Mouse (Mus musculus) forebrain, embryonic 11.5 days (tissue): ENCODE data around the gene Resp18. TPM values are rescaled to one million over a fixed set of nuclear protein-coding genes. Genes with fewer than 3 reads are reported as not detected.

Source experiments
- ATAC-seq: fragments of 200-750 bp; cut with Nextera tagmentation; replicated peaks from 2 replicates; pipeline ENCODE4 v1.8.0; 2017; ENCODE audit warnings: moderate TSS enrichment; ENCODE audit not compliant: low FRiP score
- DNase-seq: peaks from one replicate; pipeline ENCODE4 v3.0.0-alpha.2; 2017; ENCODE audit warnings: low spot score
- H3K27ac ChIP-seq: fragments of 300-500 bp; sonication (generic); 2 replicates; pipeline ENCODE4 v1.5.1; 2014; ENCODE audit warnings: low read depth, low read length
- H3K27me3 ChIP-seq: fragments of 300-500 bp; sonication (generic); 2 replicates; pipeline ENCODE4 v1.6.1; 2014; ENCODE audit warnings: mild to moderate bottlenecking, low read length, mixed read lengths; ENCODE audit not compliant: control insufficient read depth, insufficient read depth
- H3K36me3 ChIP-seq: fragments of 300-500 bp; sonication (generic); 2 replicates; pipeline ENCODE4 v1.6.1; 2014; ENCODE audit warnings: mild to moderate bottlenecking, low read length, moderate library complexity, mixed read lengths; ENCODE audit not compliant: control insufficient read depth, insufficient read depth
- H3K4me1 ChIP-seq: fragments of 300-500 bp; sonication (generic); replicated peaks from 2 replicates; pipeline ENCODE4 v1.6.1; 2014; ENCODE audit warnings: low read length, mixed read lengths; ENCODE audit not compliant: control insufficient read depth, insufficient read depth
- H3K4me2 ChIP-seq: fragments of 300-500 bp; sonication (generic); 2 replicates; pipeline ENCODE4 v1.6.1; 2014; ENCODE audit warnings: low read depth, mild to moderate bottlenecking, low read length, moderate library complexity, mixed read lengths; ENCODE audit not compliant: severe bottlenecking
- H3K4me3 ChIP-seq: fragments of 300-500 bp; sonication (generic); 2 replicates; pipeline ENCODE4 v1.5.1; 2014; ENCODE audit warnings: low read depth, low read length
- H3K9ac ChIP-seq: fragments of 300-500 bp; sonication (generic); 2 replicates; pipeline ENCODE4 v1.6.1; 2014; ENCODE audit warnings: low read length
- H3K9me3 ChIP-seq: fragments of 300-500 bp; sonication (generic); 2 replicates; pipeline ENCODE4 v1.6.1; 2016; ENCODE audit warnings: low read length, mixed read lengths; ENCODE audit not compliant: control insufficient read depth
- WGBS: fragments of 180-500 bp; shearing (Covaris S2); extraction: QIAGEN DNeasy Blood & Tissue Kit; methylation state at CpG from one replicate; pipeline ENCODE4 v1.1.7; 2014; 5-methylcytosine and 5-hydroxymethylcytosine counted together
- polyA plus RNA-seq: library from polyadenylated mRNA; unstranded; fragments of >200 nt; fragmentation: Nextera tagmentation; extraction: Ambion mirVana; gene quantifications from 2 replicates; pipeline ENCODE4 v1.2.1, GENCODE M21; 2014

The Resp18 gene
- polyA plus RNA-seq, 1 experiment from 2014 or later = 15.8 TPM

DNA sequence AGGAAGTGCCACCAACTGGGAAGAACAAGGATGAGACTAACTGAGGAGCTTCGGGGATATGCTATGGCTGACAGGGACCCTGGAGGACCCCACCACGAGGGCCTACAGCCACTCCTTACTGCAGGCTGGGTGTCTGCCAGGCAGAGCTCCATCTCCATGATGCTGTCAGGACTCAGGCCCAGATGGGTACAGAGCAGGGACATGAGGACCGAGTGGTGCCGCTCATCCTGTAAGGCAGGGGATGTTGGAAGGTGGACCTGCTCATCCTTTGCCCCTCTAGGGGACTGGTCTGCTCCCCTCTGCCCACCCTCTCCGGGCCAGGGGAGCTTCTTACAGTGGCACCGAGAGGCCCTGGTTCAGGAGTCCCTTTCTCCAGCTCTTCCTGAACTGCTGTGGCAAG is 36.8 kb upstream of the Resp18 start:
- Histone ChIP-seq H3K4me2 (no peak overlapping the region), H3K27me3 (no peaks in the 10 kb centered on the region), H3K36me3 (peaks cover 6% of the 10 kb centered on the region; the same call in 1 of the 2 replicates), H3K9ac (no peak overlapping the region), H3K9me3 (no peaks in the 10 kb centered on the region), H3K27ac (no peak overlapping the region), H3K4me1 (no peaks in the 10 kb centered on the region; the same call in 1 of the 2 replicates), H3K4me3 (no peak overlapping the region)
- WGBS = 88% methylated on average over 6 of the region's 6 CpGs
- ATAC-seq = no peak
- no peak for DNase-seq

DNA sequence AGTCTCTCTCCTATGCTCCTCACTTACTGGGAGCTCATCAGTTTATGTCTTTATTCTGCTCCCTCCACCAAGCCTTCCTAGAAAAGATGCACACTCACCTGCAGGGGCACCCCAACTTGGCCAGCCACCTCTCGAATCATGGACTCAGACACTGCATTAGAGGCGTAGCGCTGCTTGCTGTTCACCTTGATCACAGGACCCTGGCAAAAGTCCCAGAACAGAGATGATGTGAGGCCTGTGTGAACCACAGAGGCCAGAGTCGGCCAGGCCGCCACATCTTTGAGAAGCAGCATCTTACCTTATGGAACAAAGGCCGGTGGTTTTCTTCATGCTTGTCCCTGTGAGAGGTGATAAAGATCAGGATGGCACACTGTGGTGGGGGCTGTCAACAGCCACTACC is 33.5 kb upstream of the Resp18 start:
- no peak for DNase-seq
- H3K4me3 ChIP-seq = no peak overlapping the region
- no peak overlapping the region for H3K4me2 ChIP-seq
- H3K27me3 ChIP-seq = no peaks in the 10 kb centered on the region
- peaks cover 6% of the 10 kb centered on the region; the same call in 1 of the 2 replicates for H3K36me3 ChIP-seq
- WGBS = 93% methylated on average over 6 of the region's 6 CpGs
- H3K9ac ChIP-seq = no peak overlapping the region
- no peak overlapping the region for H3K27ac ChIP-seq
- no peak for ATAC-seq
- H3K9me3 ChIP-seq = no peaks in the 10 kb centered on the region
- no peaks in the 10 kb centered on the region; the same call in 1 of the 2 replicates for H3K4me1 ChIP-seq

GRCm38 (mm10) chr1:75304662-75305061 is 26.4 kb upstream of the Resp18 start:
- Histone ChIP-seq H3K27ac (no peak overlapping the region), H3K36me3 (no peaks in the 10 kb centered on the region), H3K9me3 (no peaks in the 10 kb centered on the region), H3K4me1 (no peaks in the 10 kb centered on the region), H3K4me2 (no peak overlapping the region), H3K27me3 (no peaks in the 10 kb centered on the region), H3K9ac (no peak overlapping the region), H3K4me3 (no peak overlapping the region)
- 78% methylated on average over 2 of the region's 2 CpGs for WGBS
- ATAC-seq (no peak), DNase-seq (no peak)

DNA sequence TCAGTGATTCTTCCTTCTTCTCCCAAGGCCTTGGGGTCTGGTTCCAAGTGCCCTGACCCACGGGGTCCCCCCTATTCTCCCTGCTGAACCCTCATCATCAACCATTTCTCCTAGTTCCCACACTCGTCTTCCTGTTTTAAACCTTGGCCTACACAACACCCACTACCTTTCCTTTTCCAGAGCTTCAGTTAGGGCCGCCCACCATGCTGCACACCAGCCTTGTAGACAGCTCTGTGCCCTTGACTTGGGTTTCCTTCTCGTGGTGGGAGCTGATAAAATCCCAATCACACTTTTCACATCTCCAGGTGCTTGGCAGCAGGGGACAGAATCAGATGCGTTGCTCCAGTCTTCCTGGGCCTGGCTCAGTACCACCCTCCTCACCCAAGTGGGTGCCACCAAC is 16.1 kb upstream of the Resp18 start:
- H3K9ac ChIP-seq = no peak overlapping the region
- no peak overlapping the region for H3K4me3 ChIP-seq
- WGBS = 72% methylated on average over 5 of the region's 5 CpGs

DNA sequence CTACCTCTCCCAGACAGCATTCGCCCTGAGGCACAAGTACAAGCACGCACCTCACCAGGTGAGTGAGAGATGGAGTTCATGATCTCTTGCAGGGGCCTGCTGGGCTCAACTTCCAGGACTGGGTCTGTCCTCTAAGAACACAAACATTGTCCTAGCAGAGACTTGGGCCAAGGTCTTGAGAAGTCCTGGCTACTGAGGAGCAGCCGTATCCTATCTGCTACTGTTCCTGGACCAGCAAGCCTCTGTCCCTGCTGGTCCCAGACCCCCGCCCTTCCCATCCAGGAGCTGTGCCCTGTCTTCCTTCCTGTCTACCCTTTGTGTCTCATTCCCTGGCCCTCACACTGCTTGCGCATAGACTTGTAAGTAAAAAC is 15.1 kb upstream of the Resp18 start:
- Histone ChIP-seq H3K4me1 (no peaks in the 10 kb centered on the region; the same call in 1 of the 2 replicates), H3K27ac (no peak overlapping the region), H3K9ac (no peak overlapping the region), H3K27me3 (no peaks in the 10 kb centered on the region), H3K9me3 (no peaks in the 10 kb centered on the region), H3K4me3 (no peak overlapping the region), H3K36me3 (no peaks in the 10 kb centered on the region), H3K4me2 (no peak overlapping the region)
- 82% methylated on average over 5 of the region's 5 CpGs for WGBS
- ATAC-seq (no peak), DNase-seq (no peak)

More for the DNA sequence above, 16.1 kb upstream of the Resp18 start:
- Histone ChIP-seq H3K4me1 (no peaks in the 10 kb centered on the region; the same call in 1 of the 2 replicates), H3K9me3 (no peaks in the 10 kb centered on the region), H3K27me3 (no peaks in the 10 kb centered on the region), H3K27ac (no peak overlapping the region), H3K4me2 (no peak overlapping the region), H3K36me3 (no peaks in the 10 kb centered on the region)
- no peak for DNase-seq
- no peak for ATAC-seq

DNA sequence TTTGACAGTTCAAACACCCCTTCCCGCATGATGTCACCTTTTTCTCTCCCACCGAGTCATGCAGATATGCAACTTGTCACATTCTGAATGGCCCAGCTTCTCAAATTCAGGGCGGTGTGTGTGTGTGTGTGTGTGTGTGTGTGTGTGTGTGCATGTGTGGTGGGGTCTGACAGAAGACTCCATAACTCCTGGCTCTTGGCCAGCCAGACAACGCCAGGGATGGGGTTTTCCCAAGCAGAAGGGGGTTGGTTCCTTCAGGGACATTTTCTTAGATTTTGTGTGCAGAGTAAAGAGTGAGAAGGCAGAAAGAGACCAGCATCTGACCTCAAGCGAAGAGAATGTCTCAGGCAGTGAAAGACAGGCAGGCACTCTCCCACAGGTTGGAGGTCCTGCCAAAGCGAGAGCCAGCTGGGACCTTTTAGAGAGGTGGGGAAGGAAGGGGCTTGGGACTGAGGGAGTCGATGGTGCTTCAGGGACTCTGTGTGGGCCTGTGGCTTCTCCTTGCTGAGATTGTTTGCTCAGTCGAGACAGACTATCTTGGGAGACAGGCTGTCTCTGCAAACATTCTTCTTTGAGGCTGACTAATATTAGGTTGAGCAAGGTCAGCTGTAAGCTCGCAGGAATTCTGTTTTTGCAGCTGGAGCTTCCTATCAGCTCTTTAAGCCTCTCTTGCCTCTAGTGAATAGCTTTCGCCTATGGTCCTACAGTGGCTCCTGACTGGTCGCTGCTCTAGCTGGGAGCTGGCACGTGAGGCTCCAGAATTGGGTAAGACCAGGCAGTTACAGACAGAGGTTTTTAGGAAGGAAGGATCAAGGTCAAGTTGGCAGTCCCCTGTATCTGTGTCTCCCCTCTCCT is 14.5 kb upstream of the Resp18 start:
- Histone ChIP-seq H3K9me3 (no peaks in the 10 kb centered on the region), H3K4me2 (no peak overlapping the region), H3K4me3 (no peak overlapping the region), H3K9ac (no peak overlapping the region), H3K27ac (no peak overlapping the region), H3K4me1 (no peaks in the 10 kb centered on the region; the same call in 1 of the 2 replicates), H3K36me3 (no peaks in the 10 kb centered on the region), H3K27me3 (no peaks in the 10 kb centered on the region)
- no peak for ATAC-seq
- 64% methylated on average over 12 of the region's 12 CpGs for WGBS
- DNase-seq = no peak

DNA sequence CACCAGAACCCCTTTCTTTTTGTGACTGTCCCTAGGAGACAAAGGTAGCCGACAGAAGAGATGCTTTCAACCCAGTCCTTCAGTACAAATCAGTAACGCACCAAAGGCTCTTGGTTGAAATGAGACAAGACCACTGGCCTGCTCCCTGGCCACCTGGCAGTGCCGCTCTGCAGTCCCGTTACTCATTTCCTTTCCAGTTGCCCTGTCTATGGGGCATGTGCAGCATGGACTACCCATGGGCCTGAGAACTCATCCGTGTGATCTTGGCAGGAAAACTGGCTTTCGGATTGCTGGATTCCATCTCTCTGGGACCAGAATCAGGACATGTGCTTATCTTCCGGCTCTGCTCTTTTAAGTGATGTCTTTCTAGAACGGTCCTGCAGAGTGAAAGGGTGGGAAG is 13.1 kb upstream of the Resp18 start:
- 86% methylated on average over 8 of the region's 8 CpGs for WGBS
- H3K27ac ChIP-seq = no peak overlapping the region
- H3K4me1 ChIP-seq = no peaks in the 10 kb centered on the region; the same call in 1 of the 2 replicates
- no peak for DNase-seq
- no peak overlapping the region for H3K9ac ChIP-seq
- no peak for ATAC-seq
- H3K27me3 ChIP-seq = no peaks in the 10 kb centered on the region
- H3K4me3 ChIP-seq = no peak overlapping the region
- no peaks in the 10 kb centered on the region for H3K9me3 ChIP-seq
- no peaks in the 10 kb centered on the region for H3K36me3 ChIP-seq
- no peak overlapping the region for H3K4me2 ChIP-seq

DNA sequence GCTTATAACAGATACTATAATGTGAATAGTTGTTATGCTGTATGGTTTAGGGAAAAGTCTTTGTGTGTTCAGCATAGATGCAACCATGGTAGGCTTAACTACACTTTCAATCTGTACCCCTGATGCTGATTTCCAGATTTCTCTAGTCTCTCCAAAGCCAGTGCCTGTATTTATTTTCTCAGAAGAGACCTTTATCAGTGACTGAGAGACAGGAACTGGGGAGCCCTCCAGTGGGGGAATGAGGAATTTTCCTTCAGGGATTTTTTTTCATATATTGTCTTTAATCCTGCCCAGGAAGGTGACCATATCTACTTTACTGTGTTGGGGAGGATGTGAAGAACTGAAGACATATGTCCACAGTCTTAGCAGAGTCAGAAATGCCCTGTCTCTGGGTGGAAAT is 12.4 kb upstream of the Resp18 start:
- H3K4me3 ChIP-seq = no peak overlapping the region

More for the DNA sequence above, 12.4 kb upstream of the Resp18 start:
- H3K9ac ChIP-seq = no peak overlapping the region
- H3K9me3 ChIP-seq = no peaks in the 10 kb centered on the region
- no peak overlapping the region for H3K4me2 ChIP-seq
- no peaks in the 10 kb centered on the region for H3K36me3 ChIP-seq
- no peaks in the 10 kb centered on the region for H3K27me3 ChIP-seq
- H3K27ac ChIP-seq = 0 out of 2 replicates have a peak overlapping the region, but pooled peaks have one; percentile 79
- ATAC-seq = no peak
- no peaks in the 10 kb centered on the region; the same call in 1 of the 2 replicates for H3K4me1 ChIP-seq
- no peak for DNase-seq
